In genomic region chr7:112187536-112188459, GRCm38 (mm10) we compare ENCODE assay signal across 17 mouse cellular contexts. TPM values are rescaled to one million over a fixed set of nuclear protein-coding genes. Genes with fewer than 3 reads are reported as not detected.
DNase-seq lines count a peak whose midpoint lies in the region; ATAC-seq and TF ChIP-seq lines count a peak whose summit lies in the region.
"Had no signal": no experiment of that assay in that cellular context is flagged by ENCODE, and none has a peak within 500 bp of the region (broad histone marks: within the 10 kb centered on the region; RNA-seq: fewer than 3 reads in every experiment).

No protein-coding gene starts in this region.

- peak overlapping the region; percentile 20; the same call in 1 of the 2 replicates for H3K9ac ChIP-seq in liver, adult 2 months (ENCODE audit: low read depth, low read length)
- no peak overlapping the region for H3K9ac ChIP-seq in liver, embryonic 12.5 days
- no peak overlapping the region for H3K9ac ChIP-seq in embryonic facial prominence, embryonic 15.5 days
- H3K9ac ChIP-seq in intestine, postnatal 0 days (ENCODE audit: low read depth, low read length): no peak overlapping the region; the same call in 1 of the 2 replicates
- H3K9ac ChIP-seq: hindbrain, embryonic 15.5 days; midbrain, embryonic 13.5 days had no signal

- whole genome bisulfite sequencing in liver, adult 2 months: 56% methylated on average over 13 of the region's 13 CpGs
- 56% methylated on average over 13 of the region's 13 CpGs for WGBS in liver, embryonic 12.5 days (ENCODE audit: insufficient replicate concordance)
- WGBS in embryonic facial prominence, embryonic 15.5 days: 55% methylated on average over 13 of the region's 13 CpGs
- 30% methylated on average over 13 of the region's 13 CpGs for WGBS in intestine, postnatal 0 days
- 21% methylated on average over 13 of the region's 13 CpGs for WGBS in small intestine, adult 2 months

- peaks cover 43% of the 10 kb centered on the region for H3K4me1 ChIP-seq in liver, adult 2 months (ENCODE audit: control insufficient read depth, insufficient read depth, low read length)
- H3K4me1 ChIP-seq in liver, embryonic 12.5 days: no peaks in the 10 kb centered on the region
- H3K4me1 ChIP-seq in embryonic facial prominence, embryonic 15.5 days: peaks cover 6% of the 10 kb centered on the region
- H3K4me1 ChIP-seq in intestine, postnatal 0 days (replicated peaks; ENCODE audit: control insufficient read depth, insufficient read depth, low read length): peaks cover 3% of the 10 kb centered on the region; the same call in 1 of the 2 replicates
- H3K4me1 ChIP-seq in small intestine, adult 2 months (ENCODE audit: control insufficient read depth, insufficient read depth, insufficient read length, low read length): peaks cover 20% of the 10 kb centered on the region
- H3K4me1 ChIP-seq: hindbrain, embryonic 15.5 days; midbrain, embryonic 13.5 days had no signal

- H3K4me2 ChIP-seq in liver, embryonic 12.5 days: no peak overlapping the region
- H3K4me2 ChIP-seq in embryonic facial prominence, embryonic 15.5 days (replicated peaks): no peak overlapping the region
- H3K4me2 ChIP-seq in intestine, postnatal 0 days (replicated peaks; ENCODE audit: low read depth): peak overlapping the region; percentile 35
- H3K4me2 ChIP-seq: hindbrain, embryonic 15.5 days; midbrain, embryonic 13.5 days had no signal

- no peak overlapping the region for H3K4me3 ChIP-seq in liver, adult 2 months (ENCODE audit: insufficient read depth, low read depth, low read length)
- H3K4me3 ChIP-seq in liver, embryonic 12.5 days: no peak overlapping the region
- no peak overlapping the region for H3K4me3 ChIP-seq in embryonic facial prominence, embryonic 15.5 days (replicated peaks)
- H3K4me3 ChIP-seq in intestine, postnatal 0 days (ENCODE audit: low read depth, low read length): no peak overlapping the region
- H3K4me3 ChIP-seq in small intestine, adult 2 months (ENCODE audit: low read depth, low read length): no peak overlapping the region
- H3K4me3 ChIP-seq: erythroblast, embryonic 14.5 days; hindbrain, embryonic 15.5 days; midbrain, embryonic 13.5 days had no signal

- ATAC-seq in liver, embryonic 12.5 days: no peak; the same call in 1 of the 2 replicates
- ATAC-seq in embryonic facial prominence, embryonic 15.5 days (ENCODE audit: insufficient number of reproducible peaks, low FRiP score, low TSS enrichment, low read depth): no peak
- peak; percentile 89 for ATAC-seq in intestine, postnatal 0 days
- ATAC-seq: midbrain, embryonic 13.5 days; Patski had no signal

- peak; percentile 83 for DNase-seq in liver, adult 2 months (ENCODE audit: extremely low read depth, low read depth, low spot score)
- no peak for DNase-seq in right cerebral cortex, postnatal 36 days (ENCODE audit: low spot score in 2 of 2)
- no peak for DNase-seq in gastrocnemius, postnatal 10 days
- no peak for DNase-seq in thymus, postnatal 4 days
- DNase-seq: adrenal gland, adult 2 months; heart, adult 11 months; kidney, postnatal 14 days; lung, adult 18-20 months; retina, postnatal 1 day had no signal

- TF ChIP-seq POLR2A in liver, adult 2 months (IDR thresholded peaks at IDR 0.05; ENCODE audit: extremely low read depth, insufficient read depth, low read length): 0 out of 2 replicates have a peak, but pooled peaks have one; percentile 25
- no peak for TF ChIP-seq POLR2A in small intestine, adult 2 months (IDR thresholded peaks at IDR 0.05; ENCODE audit: low read depth, low read length)

- no peaks in the 10 kb centered on the region for H3K36me3 ChIP-seq in liver, adult 2 months (ENCODE audit: control insufficient read depth, insufficient read depth, low read length)
- no peaks in the 10 kb centered on the region for H3K36me3 ChIP-seq in liver, embryonic 12.5 days
- no peaks in the 10 kb centered on the region for H3K36me3 ChIP-seq in embryonic facial prominence, embryonic 15.5 days
- H3K36me3 ChIP-seq in intestine, postnatal 0 days (ENCODE audit: control insufficient read depth, insufficient read depth): no peaks in the 10 kb centered on the region
- no peaks in the 10 kb centered on the region for H3K36me3 ChIP-seq in small intestine, adult 2 months (ENCODE audit: control insufficient read depth, insufficient read depth, low read length)
- H3K36me3 ChIP-seq: hindbrain, embryonic 15.5 days; midbrain, embryonic 13.5 days had no signal

- no peaks in the 10 kb centered on the region for H3K9me3 ChIP-seq in liver, embryonic 12.5 days (replicated peaks)
- no peaks in the 10 kb centered on the region for H3K9me3 ChIP-seq in embryonic facial prominence, embryonic 15.5 days (replicated peaks)
- H3K9me3 ChIP-seq in intestine, postnatal 0 days (ENCODE audit: control insufficient read depth): no peaks in the 10 kb centered on the region
- H3K9me3 ChIP-seq: hindbrain, embryonic 15.5 days; midbrain, embryonic 13.5 days had no signal

- TF ChIP-seq CTCF in liver, adult 2 months (IDR thresholded peaks at IDR 0.05; ENCODE audit: low read depth, low read length): no peak
- no peak for TF ChIP-seq CTCF in intestine, postnatal 0 days (IDR thresholded peaks at IDR 0.05; ENCODE audit: low read depth)
- no peak for TF ChIP-seq CTCF in small intestine, adult 2 months (IDR thresholded peaks at IDR 0.05; ENCODE audit: extremely low read depth, insufficient read length, insufficient replicate concordance, low read depth, low read length)

- no peaks in the 10 kb centered on the region for H3K27me3 ChIP-seq in liver, adult 2 months (ENCODE audit: control insufficient read depth, insufficient read depth, low read length)
- H3K27me3 ChIP-seq in liver, embryonic 12.5 days (replicated peaks): no peaks in the 10 kb centered on the region
- H3K27me3 ChIP-seq in embryonic facial prominence, embryonic 15.5 days: no peaks in the 10 kb centered on the region
- H3K27me3 ChIP-seq in intestine, postnatal 0 days (replicated peaks; ENCODE audit: control insufficient read depth, insufficient read depth, low read length): no peaks in the 10 kb centered on the region
- H3K27me3 ChIP-seq in small intestine, adult 2 months (ENCODE audit: control insufficient read depth, insufficient read depth, low read length): no peaks in the 10 kb centered on the region
- H3K27me3 ChIP-seq: hindbrain, embryonic 15.5 days; midbrain, embryonic 13.5 days; Patski had no signal

- no peaks in the 10 kb centered on the region for H3K79me2 ChIP-seq in liver, adult 2 months (ENCODE audit: control insufficient read depth, insufficient read depth, low read length)

- H3K27ac ChIP-seq in liver, adult 2 months (replicated peaks; ENCODE audit: insufficient read depth, low read depth, low read length): peak overlapping the region; percentile 64
- no peak overlapping the region for H3K27ac ChIP-seq in liver, embryonic 12.5 days
- H3K27ac ChIP-seq in embryonic facial prominence, embryonic 15.5 days (replicated peaks): peak overlapping the region; percentile 24; the same call in 1 of the 2 replicates
- H3K27ac ChIP-seq in intestine, postnatal 0 days (ENCODE audit: low read depth, low read length): peak overlapping the region; percentile 76
- peak overlapping the region; percentile 82 for H3K27ac ChIP-seq in small intestine, adult 2 months (ENCODE audit: insufficient read depth, low read depth, low read length)
- H3K27ac ChIP-seq: hindbrain, embryonic 15.5 days; midbrain, embryonic 13.5 days had no signal

RNA-seq across cellular contexts. Expression of gene Dkk3, which starts 28.9 kb away (rescaled TPM):
- total RNA-seq in liver, adult 2 months (2014; rRNA removed): 0.65 and 1.0 TPM in 2 replicates
- 0.39 and 0.46 TPM in 2 replicates for polyA plus RNA-seq in liver, adult 2 months (2012; rRNA removed)
- polyA plus RNA-seq in liver, embryonic 12.5 days (2016; fragmentation: Nextera tagmentation; extraction: Ambion mirVana): 7.3 and 7.5 TPM in 2 replicates
- 68.4 and 74.6 TPM in 2 replicates for polyA plus RNA-seq in embryonic facial prominence, embryonic 15.5 days (2015; fragmentation: Nextera tagmentation; extraction: Ambion mirVana)
- polyA plus RNA-seq in intestine, postnatal 0 days (2015; fragmentation: Nextera tagmentation; extraction: Ambion mirVana): 17.0 and 19.2 TPM in 2 replicates
- 6.0 and 9.6 TPM in 2 replicates for polyA plus RNA-seq in small intestine, adult 2 months (2012; rRNA removed)
- total RNA-seq in gastrocnemius, postnatal 10 days (2021): 10 to 100 TPM; 10.9 to 13.7 TPM
- polyA plus RNA-seq: erythroblast, embryonic 14.5 days had no signal

RNA-seq across cellular contexts. Expression of gene Mical2, which starts 37.9 kb away (rescaled TPM):
- 4.1 and 4.5 TPM in 2 replicates for total RNA-seq in liver, adult 2 months (2014; rRNA removed)
- 6.9 and 7.9 TPM in 2 replicates for polyA plus RNA-seq in liver, adult 2 months (2012; rRNA removed)
- 3.4 and 4.1 TPM in 2 replicates for polyA plus RNA-seq in liver, embryonic 12.5 days (2016; fragmentation: Nextera tagmentation; extraction: Ambion mirVana)
- polyA plus RNA-seq in embryonic facial prominence, embryonic 15.5 days (2015; fragmentation: Nextera tagmentation; extraction: Ambion mirVana): 11.5 and 11.7 TPM in 2 replicates
- polyA plus RNA-seq in intestine, postnatal 0 days (2015; fragmentation: Nextera tagmentation; extraction: Ambion mirVana): 13.0 and 13.6 TPM in 2 replicates
- 13.0 and 20.7 TPM in 2 replicates for polyA plus RNA-seq in small intestine, adult 2 months (2012; rRNA removed)
- total RNA-seq in gastrocnemius, postnatal 10 days (2021): 10 to 100 TPM; 41.4 to 50.9 TPM
- polyA plus RNA-seq: erythroblast, embryonic 14.5 days had no signal
